Mouse (Mus musculus) heart, adult 2 months (tissue): Measurements from ENCODE around the gene Arfgap3. TPM values are rescaled to one million over a fixed set of nuclear protein-coding genes. Genes with fewer than 3 reads are reported as not detected.
"Not testable (repeated sequence)": the region's sequence is repeated elsewhere in the genome, so short reads cannot be mapped to it uniquely, and the experiment has no call there.

Experiments
- DNase-seq, 2 experiments: peaks; one replicate each; pipeline ENCODE4 v3.0.0; 2021
- H3K27ac ChIP-seq: fragments of 200-600 bp; 2 replicates; pipeline ENCODE4 v1.8.1; 2022
- H3K27me3 ChIP-seq: fragments of 200-500 bp; 2 replicates; pipeline ENCODE4 v1.6.1; 2012; ENCODE audit warnings: mild to moderate bottlenecking, low read length, inconsistent platforms, mixed read lengths; ENCODE audit not compliant: control insufficient read depth, insufficient read depth
- H3K36me3 ChIP-seq: fragments of 200-500 bp; 2 replicates; pipeline ENCODE4 v1.6.1; 2012; ENCODE audit warnings: low read length, inconsistent platforms; ENCODE audit not compliant: control insufficient read depth, insufficient read depth
- H3K4me1 ChIP-seq: fragments of 200-500 bp; 2 replicates; pipeline ENCODE4 v1.6.1; 2011; ENCODE audit warnings: low read length; ENCODE audit not compliant: control insufficient read depth, insufficient read depth
- H3K4me3 ChIP-seq: fragments of 200-600 bp; 2 replicates; pipeline ENCODE4 v1.8.1; 2022
- H3K79me2 ChIP-seq: fragments of 200-500 bp; replicated peaks from 2 replicates; pipeline ENCODE4 v1.6.1; 2012; ENCODE audit warnings: mild to moderate bottlenecking, inconsistent platforms, low read length, moderate library complexity, mixed read lengths; ENCODE audit not compliant: control insufficient read depth, insufficient read depth
- H3K9ac ChIP-seq: fragments of 200-500 bp; 2 replicates; pipeline ENCODE4 v1.6.1; 2012; ENCODE audit warnings: low read depth, mild to moderate bottlenecking, control low read depth, inconsistent platforms, low read length, mixed read lengths
- CTCF ChIP-seq: fragments of 200-600 bp; IDR thresholded peaks from 2 replicates; pipeline ENCODE4 v1.8.1; 2022; ENCODE audit warnings: antibody characterized with exemption, mild to moderate bottlenecking, moderate library complexity
- EP300 ChIP-seq: fragments of 200-500 bp; IDR thresholded peaks from 2 replicates; pipeline ENCODE4 v1.6.1; 2011; ENCODE audit warnings: low read depth, low read length, control low read depth; ENCODE audit not compliant: insufficient read depth
- POLR2A ChIP-seq: fragments of 200-500 bp; IDR thresholded peaks from 2 replicates; pipeline ENCODE4 v1.6.1; 2011; ENCODE audit warnings: mild to moderate bottlenecking, low read depth, low read length, control low read depth; ENCODE audit not compliant: insufficient read depth
- WGBS: fragments of 180-500 bp; shearing (Covaris S2); methylation state at CpG from one replicate; pipeline ENCODE4 v1.1.7; 2018; 5-methylcytosine and 5-hydroxymethylcytosine counted together
- intact Hi-C: fragments of 180-260 bp; cut with DNase I; formaldehyde crosslinking; loops from one replicate; pipeline ENCODE4 v1.15.1; 2025
- polyA plus RNA-seq: library from polyadenylated mRNA; depleted of rRNA; stranded (reverse); fragments of >200 nt; gene quantifications from 2 replicates; pipeline ENCODE4 v1.2.3, GENCODE M21; 2012
- total RNA-seq, 2 experiments: library from RNA; stranded (reverse); gene quantifications; 2 replicates each; pipeline ENCODE4 v1.2.3; 2021

The Arfgap3 gene
- total and polyA plus RNA-seq, 3 experiments, result 9.6 to 12.2 (median 9.8) TPM

DNA sequence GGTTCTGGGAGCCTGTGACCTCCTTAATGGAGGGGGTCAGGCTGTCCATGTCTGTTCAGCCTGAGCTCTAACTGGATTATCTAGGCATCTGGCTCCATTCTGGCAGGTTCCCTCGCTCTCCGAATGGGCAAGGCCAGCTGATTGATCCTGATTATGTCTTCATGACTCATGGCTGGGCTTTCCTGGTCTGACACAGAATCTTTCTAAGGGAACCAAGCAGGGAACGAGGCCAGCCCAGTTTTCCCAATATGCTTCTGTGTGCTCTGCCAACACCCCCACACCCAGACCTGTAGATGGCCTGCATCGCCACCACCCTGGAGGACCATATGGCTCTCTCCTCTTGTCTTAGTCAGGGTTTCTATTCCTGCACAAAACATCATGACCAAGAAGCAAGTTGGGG is 72.6 kb downstream of the Arfgap3 start:
- intact Hi-C loops, result no loop called here
- Histone ChIP-seq H3K79me2 (no peaks in the 10 kb centered on the region), H3K4me3 (no peak overlapping the region), H3K36me3 (no peaks in the 10 kb centered on the region), H3K27ac (no peak overlapping the region), H3K9ac (no peak overlapping the region), H3K4me1 (no peaks in the 10 kb centered on the region), H3K27me3 (no peaks in the 10 kb centered on the region)
- 91% methylated on average over 4 of the region's 4 CpGs for WGBS
- no peak for TF ChIP-seq POLR2A
- TF ChIP-seq EP300, result no peak
- no peak for TF ChIP-seq CTCF
- DNase-seq, result no peak

DNA sequence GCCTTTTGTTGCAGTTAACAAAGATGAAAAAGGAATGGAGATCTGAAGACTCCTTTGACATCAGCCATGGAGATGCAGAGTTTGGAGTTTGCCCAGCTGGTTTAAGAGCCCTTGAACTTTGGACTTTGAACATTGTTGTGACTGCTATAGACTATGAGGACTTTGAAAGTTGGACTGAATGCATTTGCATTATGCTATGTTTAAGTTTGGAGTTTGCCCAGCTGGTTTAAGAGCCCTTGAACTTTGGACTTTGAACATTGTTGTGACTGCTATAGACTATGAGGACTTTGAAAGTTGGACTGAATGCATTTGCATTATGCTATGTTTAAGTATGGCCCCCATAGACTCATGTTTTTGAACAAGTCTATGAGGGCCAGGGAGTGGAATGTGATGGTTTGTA is 75.8 kb downstream of the Arfgap3 start:
- H3K79me2 ChIP-seq, H3K4me3 ChIP-seq, H3K27me3 ChIP-seq, H3K4me1 ChIP-seq, DNase-seq, H3K27ac ChIP-seq, H3K9ac ChIP-seq, H3K36me3 ChIP-seq, intact Hi-C loops: not testable (repeated sequence)

DNA sequence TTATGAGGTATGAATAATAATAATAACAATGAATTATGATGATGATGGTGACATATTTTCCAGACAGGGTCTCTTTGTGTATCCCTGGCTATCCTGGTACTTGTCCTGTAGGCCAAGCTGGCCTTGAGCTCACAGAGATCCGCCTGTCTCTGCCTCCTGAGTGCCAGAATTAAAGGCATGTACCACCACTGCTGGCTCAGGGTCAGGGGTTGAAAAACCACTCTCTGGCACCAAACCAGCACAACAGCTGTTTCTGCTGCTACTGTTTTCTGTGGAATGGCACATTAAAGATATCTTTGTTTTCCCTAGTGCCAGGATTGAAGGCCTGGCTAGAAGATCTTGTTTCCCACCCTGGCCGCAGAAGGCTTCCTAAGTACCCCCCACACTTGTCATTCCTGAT is 77.0 kb downstream of the Arfgap3 start:
- WGBS, result 87% methylated on average over 2 of the region's 2 CpGs
- intact Hi-C loops, result no loop called here
- H3K27ac ChIP-seq, result no peak overlapping the region
- H3K4me3 ChIP-seq, result no peak overlapping the region
- H3K9ac ChIP-seq, result no peak overlapping the region
- no peaks in the 10 kb centered on the region for H3K36me3 ChIP-seq
- H3K79me2 ChIP-seq, result no peaks in the 10 kb centered on the region
- no peak for DNase-seq
- no peak for TF ChIP-seq EP300
- TF ChIP-seq CTCF, result no peak
- no peak for TF ChIP-seq POLR2A
- H3K4me1 ChIP-seq, result no peaks in the 10 kb centered on the region
- H3K27me3 ChIP-seq, result no peaks in the 10 kb centered on the region

DNA sequence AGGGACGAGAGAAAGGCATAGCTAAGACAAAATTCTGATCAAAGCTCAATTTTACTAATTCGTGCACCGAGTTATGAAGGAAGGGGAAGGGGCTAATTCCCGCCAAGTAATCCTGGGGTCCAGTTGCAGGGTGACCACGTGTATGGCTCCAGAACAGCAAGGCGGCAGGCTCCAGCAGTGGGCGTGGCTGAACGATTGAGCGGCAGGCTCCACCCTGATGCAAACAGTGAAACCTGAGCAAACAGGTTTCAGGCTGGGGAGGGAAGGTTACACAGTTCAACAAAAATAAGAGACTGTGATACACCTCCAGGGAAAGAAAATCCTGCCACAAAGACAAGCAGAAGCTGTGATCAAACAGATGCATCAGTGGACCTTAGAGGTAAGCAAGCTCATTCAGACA is 78.8 kb downstream of the Arfgap3 start:
- H3K4me1 ChIP-seq, H3K36me3 ChIP-seq, H3K27me3 ChIP-seq, H3K9ac ChIP-seq, H3K27ac ChIP-seq, H3K4me3 ChIP-seq, H3K79me2 ChIP-seq, intact Hi-C loops, DNase-seq: not testable (repeated sequence)
- WGBS, result 63% methylated on average over 9 of the region's 9 CpGs

DNA sequence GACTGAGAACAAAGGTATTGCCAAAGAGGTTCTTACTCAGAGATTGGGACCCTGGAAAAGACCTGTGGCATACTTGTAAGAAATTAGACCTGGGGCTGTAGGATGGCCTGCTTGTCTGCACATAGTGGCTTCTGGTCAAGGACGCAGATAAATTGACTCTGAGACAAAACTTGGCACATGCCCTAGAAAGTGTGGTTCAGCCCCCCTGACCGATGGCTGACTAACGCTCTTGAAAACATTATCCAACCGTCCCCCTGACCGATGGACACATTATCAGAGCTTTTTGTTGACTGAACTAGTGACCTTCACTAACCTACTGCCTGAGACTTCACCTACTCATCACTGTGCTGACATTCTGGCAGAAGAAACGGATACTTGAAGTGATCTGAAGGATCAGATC is 80.1 kb downstream of the Arfgap3 start:
- H3K27me3 ChIP-seq, H3K4me3 ChIP-seq, H3K9ac ChIP-seq, DNase-seq, H3K4me1 ChIP-seq, H3K79me2 ChIP-seq, H3K36me3 ChIP-seq, H3K27ac ChIP-seq: not testable (repeated sequence)
- 57% methylated on average over 6 of the region's 6 CpGs for WGBS
- intact Hi-C loops, result loop anchor here (2.0 kb wide), 1 partner anchor 23 kb away; no protein-coding TSS in a partner anchor

DNA sequence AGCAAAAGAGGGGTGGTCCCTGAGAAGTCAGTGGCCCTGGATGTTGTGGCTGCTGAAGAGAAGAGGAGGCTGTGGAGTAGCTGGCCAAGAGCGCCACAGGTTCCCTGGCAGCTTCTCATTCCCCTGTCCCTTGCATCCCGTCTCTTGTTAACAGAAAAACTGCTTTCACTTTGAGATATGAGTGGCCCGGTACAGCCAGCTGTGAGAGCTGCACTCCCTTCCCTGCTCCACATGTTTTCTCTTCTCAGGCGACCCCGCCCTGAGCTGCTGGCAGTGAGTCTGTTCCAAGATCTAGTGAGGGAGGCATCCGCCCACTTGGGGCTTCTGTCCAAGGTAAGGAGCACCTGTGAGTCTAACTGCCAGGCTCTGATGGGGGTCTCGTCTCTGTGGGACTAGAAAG is 81.6 kb downstream of the Arfgap3 start:
- H3K4me3 ChIP-seq, H3K36me3 ChIP-seq, H3K4me1 ChIP-seq, H3K79me2 ChIP-seq, H3K27me3 ChIP-seq: not testable (repeated sequence)
- intact Hi-C loops, result loop anchor here (2.0 kb wide), 1 partner anchor 24 kb away; no protein-coding TSS in a partner anchor
- WGBS, result 34% methylated on average over 7 of the region's 7 CpGs
- 0 out of 2 replicates have a peak overlapping the region, but pooled peaks have one; percentile 44 for H3K9ac ChIP-seq
- peak overlapping the region; percentile 64 for H3K27ac ChIP-seq
- peak; percentile 49 to 55 for DNase-seq

DNA sequence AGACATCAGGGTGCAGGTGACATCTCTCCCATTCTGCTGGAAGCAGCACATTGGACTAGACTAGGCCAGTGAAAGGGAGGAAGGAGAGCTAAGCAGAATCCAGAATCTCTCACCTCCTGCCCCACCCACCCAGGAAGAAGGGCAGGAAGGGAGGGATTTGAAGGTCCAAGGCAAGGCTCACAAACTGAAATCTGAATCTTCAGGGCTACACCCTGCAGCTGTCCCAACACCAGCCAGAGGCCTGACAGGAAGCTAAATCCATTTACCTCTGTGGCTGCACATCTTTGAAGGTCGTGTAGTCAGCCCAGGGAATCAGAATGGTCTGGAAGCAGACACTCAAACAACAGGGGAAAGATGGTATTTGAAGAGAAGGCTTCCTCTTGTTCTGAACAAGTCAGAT is 84.8 kb downstream of the Arfgap3 start:
- TF ChIP-seq EP300 (no peak), POLR2A (no peak), CTCF (no peak)
- no peak overlapping the region for H3K9ac ChIP-seq

More for the DNA sequence above, 84.8 kb downstream of the Arfgap3 start:
- intact Hi-C loops, result no loop called here
- Histone ChIP-seq H3K4me3 (no peak overlapping the region), H3K27me3 (no peaks in the 10 kb centered on the region), H3K4me1 (peaks cover 6% of the 10 kb centered on the region), H3K79me2 (no peaks in the 10 kb centered on the region), H3K36me3 (no peaks in the 10 kb centered on the region), H3K27ac (no peak overlapping the region)
- WGBS, result 23% methylated on average over 1 of the region's 1 CpGs
- DNase-seq, result peak in 1 of 2 experiments; percentile 12
